Mouse (Mus musculus): Measurements from ENCODE around the gene Spon2. TPM values are rescaled to one million over a fixed set of nuclear protein-coding genes. Genes with fewer than 3 reads are reported as not detected.

Gene Spon2
- polyA plus RNA-seq, 1 experiment from 2014 or later: 31.0 TPM

DNA sequence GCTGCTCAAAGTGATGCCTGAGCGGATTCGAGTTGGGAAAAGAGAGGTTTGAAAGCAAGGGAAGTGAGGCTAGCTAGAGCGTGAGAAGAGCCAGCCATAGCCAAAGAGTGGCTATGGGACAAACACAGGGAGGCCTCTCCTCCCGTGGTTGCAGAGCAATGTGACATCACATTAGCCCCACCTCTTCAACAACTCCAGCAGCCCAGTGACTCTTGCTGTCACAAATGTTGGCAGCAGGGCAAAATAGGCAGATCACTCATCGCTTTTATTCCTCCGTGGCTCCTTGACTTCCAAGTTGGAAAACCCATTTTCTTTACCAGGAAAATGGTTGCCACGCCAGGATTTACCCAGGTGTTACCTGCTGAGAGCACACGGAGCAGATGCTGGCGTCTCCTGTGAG lies 11.1 kb downstream of the Spon2 start:
- 52% methylated on average over 9 of the region's 9 CpGs for WGBS (ENCODE audit: insufficient replicate concordance)
- H3K36me3 ChIP-seq (ENCODE audit: control insufficient read depth, insufficient read depth): no peaks in the 10 kb centered on the region
- no peak overlapping the region for H3K27ac ChIP-seq (ENCODE audit: low read length)
- peaks cover 8% of the 10 kb centered on the region for H3K4me1 ChIP-seq (ENCODE audit: control insufficient read depth, low read depth, low read length)
- no peak for ATAC-seq (ENCODE audit: low read depth)
- H3K9ac ChIP-seq (ENCODE audit: low read depth, low read length): no peak overlapping the region; the same call in 1 of the 2 replicates
- H3K4me3 ChIP-seq (ENCODE audit: low read depth, low read length): no peak overlapping the region
- H3K9me3 ChIP-seq (replicated peaks; ENCODE audit: control insufficient read depth, low read length): no peaks in the 10 kb centered on the region
- H3K4me2 ChIP-seq (ENCODE audit: low read depth, low read length): no peak overlapping the region
- no peaks in the 10 kb centered on the region for H3K27me3 ChIP-seq (ENCODE audit: control insufficient read depth, insufficient read depth, low read depth, low read length)

DNA sequence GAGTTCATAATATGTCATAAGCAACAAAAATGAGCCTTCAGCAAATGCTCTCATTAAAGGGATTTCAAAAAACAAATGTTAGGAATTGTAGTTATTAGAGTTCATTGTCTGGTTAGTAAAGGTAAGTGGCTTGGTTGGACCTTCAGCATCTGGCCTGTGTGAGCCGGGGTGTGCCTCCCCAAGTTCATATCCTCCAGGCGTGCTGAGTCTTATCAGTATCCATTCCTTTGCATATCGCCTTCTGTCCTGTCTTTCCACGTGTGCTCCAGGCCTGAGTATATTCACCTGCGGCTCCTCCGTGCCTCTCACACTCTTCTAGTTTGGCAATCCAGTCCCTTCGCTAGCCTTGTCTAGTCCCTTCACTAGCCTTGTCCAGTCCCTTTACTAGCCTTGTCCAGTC lies 11.9 kb downstream of the Spon2 start:
- no peaks in the 10 kb centered on the region for H3K27me3 ChIP-seq (ENCODE audit: control insufficient read depth, insufficient read depth, low read depth, low read length)
- no peak overlapping the region for H3K9ac ChIP-seq (ENCODE audit: low read depth, low read length)

GRCm38 (mm10) chr5:33204284-33204683 lies 14.0 kb downstream of the Spon2 start:
- Histone ChIP-seq H3K4me3 (ENCODE audit: low read depth, low read length) (no peak overlapping the region), H3K27ac (ENCODE audit: low read length) (no peak overlapping the region), H3K27me3 (ENCODE audit: control insufficient read depth, insufficient read depth, low read depth, low read length) (no peaks in the 10 kb centered on the region), H3K4me1 (ENCODE audit: control insufficient read depth, low read depth, low read length) (peaks cover 8% of the 10 kb centered on the region), H3K4me2 (ENCODE audit: low read depth, low read length) (peak overlapping the region; percentile 42; the same call in 1 of the 2 replicates), H3K9me3 (replicated peaks; ENCODE audit: control insufficient read depth, low read length) (no peaks in the 10 kb centered on the region), H3K36me3 (ENCODE audit: control insufficient read depth, insufficient read depth) (no peaks in the 10 kb centered on the region), H3K9ac (ENCODE audit: low read depth, low read length) (no peak overlapping the region)
- ATAC-seq (ENCODE audit: low read depth): no peak
- WGBS (ENCODE audit: insufficient replicate concordance): 59% methylated on average over 7 of the region's 7 CpGs

More for the DNA sequence above, 11.9 kb downstream of the Spon2 start:
- Histone ChIP-seq H3K4me3 (ENCODE audit: low read depth, low read length) (no peak overlapping the region), H3K27ac (ENCODE audit: low read length) (no peak overlapping the region), H3K4me1 (ENCODE audit: control insufficient read depth, low read depth, low read length) (peaks cover 8% of the 10 kb centered on the region), H3K4me2 (ENCODE audit: low read depth, low read length) (no peak overlapping the region), H3K9me3 (replicated peaks; ENCODE audit: control insufficient read depth, low read length) (no peaks in the 10 kb centered on the region), H3K36me3 (ENCODE audit: control insufficient read depth, insufficient read depth) (no peaks in the 10 kb centered on the region)
- WGBS (ENCODE audit: insufficient replicate concordance): 37% methylated on average over 7 of the region's 7 CpGs
- ATAC-seq (ENCODE audit: low read depth): no peak

DNA sequence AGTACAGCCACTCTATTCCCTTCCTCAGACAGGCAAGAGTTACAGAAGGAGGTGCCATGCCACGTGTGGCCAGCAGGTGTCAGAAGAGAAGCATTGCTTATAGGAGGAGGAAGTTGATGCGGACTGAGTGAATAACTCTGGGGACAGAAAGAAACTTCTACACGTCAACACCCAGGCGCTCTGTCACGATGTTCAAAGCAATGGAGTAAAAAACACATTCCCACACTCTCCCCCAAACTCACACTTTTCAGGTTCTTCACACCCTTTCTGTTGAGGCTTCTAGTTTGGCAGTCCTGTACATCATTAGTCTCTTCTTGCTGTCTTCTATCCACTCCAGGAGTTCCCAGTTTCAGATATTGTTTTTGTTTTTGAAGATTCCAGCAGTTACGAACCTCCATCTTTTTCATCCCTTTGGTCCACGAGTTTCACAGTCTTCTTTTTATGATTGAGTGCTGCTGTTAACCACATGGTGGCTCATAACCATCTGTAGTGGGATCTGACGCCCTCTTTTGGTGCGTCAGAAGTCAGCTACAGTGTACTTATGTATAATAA lies 14.5 kb downstream of the Spon2 start:
- H3K27ac ChIP-seq (ENCODE audit: low read length): no peak overlapping the region
- H3K27me3 ChIP-seq (ENCODE audit: control insufficient read depth, insufficient read depth, low read depth, low read length): no peaks in the 10 kb centered on the region
- ATAC-seq (ENCODE audit: low read depth): peak; percentile 58; the same call in 1 of the 2 replicates
- WGBS (ENCODE audit: insufficient replicate concordance): 9% methylated on average over 9 of the region's 9 CpGs
- peaks cover 8% of the 10 kb centered on the region for H3K4me1 ChIP-seq (ENCODE audit: control insufficient read depth, low read depth, low read length)
- no peaks in the 10 kb centered on the region for H3K9me3 ChIP-seq (replicated peaks; ENCODE audit: control insufficient read depth, low read length)
- H3K36me3 ChIP-seq (ENCODE audit: control insufficient read depth, insufficient read depth): no peaks in the 10 kb centered on the region
- peak overlapping the region; percentile 42 for H3K4me2 ChIP-seq (ENCODE audit: low read depth, low read length)
- H3K9ac ChIP-seq (ENCODE audit: low read depth, low read length): no peak overlapping the region
- H3K4me3 ChIP-seq (ENCODE audit: low read depth, low read length): no peak overlapping the region

DNA sequence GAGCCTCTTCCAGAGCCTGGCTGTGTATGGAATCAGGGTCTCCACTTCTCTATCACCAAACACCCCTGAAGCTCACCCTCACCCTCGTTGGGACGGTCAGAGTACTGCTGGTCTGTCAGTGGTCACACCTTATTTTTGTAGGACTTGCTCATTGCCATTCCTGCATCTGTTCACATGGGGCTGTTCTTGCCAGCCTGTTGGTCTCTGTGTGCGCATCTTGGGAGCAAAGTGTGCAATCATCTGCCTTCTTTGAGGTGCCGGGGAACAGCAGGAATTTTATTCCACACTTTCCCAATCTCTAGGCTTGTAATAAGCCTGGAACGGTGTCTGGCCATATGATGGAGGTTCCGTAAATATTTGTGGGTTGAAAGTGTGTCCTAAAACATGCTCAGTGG lies 15.1 kb downstream of the Spon2 start:
- H3K9ac ChIP-seq (ENCODE audit: low read depth, low read length): no peak overlapping the region
- no peaks in the 10 kb centered on the region for H3K36me3 ChIP-seq (ENCODE audit: control insufficient read depth, insufficient read depth)
- H3K4me1 ChIP-seq (ENCODE audit: control insufficient read depth, low read depth, low read length): peaks cover 8% of the 10 kb centered on the region
- H3K27me3 ChIP-seq (ENCODE audit: control insufficient read depth, insufficient read depth, low read depth, low read length): no peaks in the 10 kb centered on the region
- no peak overlapping the region for H3K4me2 ChIP-seq (ENCODE audit: low read depth, low read length)
- no peak overlapping the region for H3K4me3 ChIP-seq (ENCODE audit: low read depth, low read length)
- no peaks in the 10 kb centered on the region for H3K9me3 ChIP-seq (replicated peaks; ENCODE audit: control insufficient read depth, low read length)
- H3K27ac ChIP-seq (ENCODE audit: low read length): no peak overlapping the region
- WGBS (ENCODE audit: insufficient replicate concordance): 61% methylated on average over 6 of the region's 6 CpGs
- ATAC-seq (ENCODE audit: low read depth): no peak

GRCm38 (mm10) chr5:33202516-33203170 lies 15.6 kb downstream of the Spon2 start:
- no peak overlapping the region for H3K9ac ChIP-seq (ENCODE audit: low read depth, low read length)
- no peaks in the 10 kb centered on the region for H3K9me3 ChIP-seq (replicated peaks; ENCODE audit: control insufficient read depth, low read length)
- ATAC-seq (ENCODE audit: low read depth): 0 out of 2 replicates have a peak, but pooled peaks have one; percentile 19
- H3K4me1 ChIP-seq (ENCODE audit: control insufficient read depth, low read depth, low read length): peaks cover 8% of the 10 kb centered on the region
- H3K36me3 ChIP-seq (ENCODE audit: control insufficient read depth, insufficient read depth): no peaks in the 10 kb centered on the region
- no peak overlapping the region for H3K27ac ChIP-seq (ENCODE audit: low read length)
- no peak overlapping the region for H3K4me2 ChIP-seq (ENCODE audit: low read depth, low read length)
- WGBS (ENCODE audit: insufficient replicate concordance): 54% methylated on average over 13 of the region's 13 CpGs
- no peak overlapping the region for H3K4me3 ChIP-seq (ENCODE audit: low read depth, low read length)
- H3K27me3 ChIP-seq (ENCODE audit: control insufficient read depth, insufficient read depth, low read depth, low read length): no peaks in the 10 kb centered on the region

GRCm38 (mm10) chr5:33201697-33202096 lies 16.6 kb downstream of the Spon2 start:
- Histone ChIP-seq H3K27ac (ENCODE audit: low read length) (no peak overlapping the region), H3K4me1 (ENCODE audit: control insufficient read depth, low read depth, low read length) (peaks cover 4% of the 10 kb centered on the region), H3K4me3 (ENCODE audit: low read depth, low read length) (no peak overlapping the region), H3K9me3 (replicated peaks; ENCODE audit: control insufficient read depth, low read length) (no peaks in the 10 kb centered on the region), H3K4me2 (ENCODE audit: low read depth, low read length) (no peak overlapping the region), H3K9ac (ENCODE audit: low read depth, low read length) (no peak overlapping the region), H3K36me3 (ENCODE audit: control insufficient read depth, insufficient read depth) (no peaks in the 10 kb centered on the region), H3K27me3 (ENCODE audit: control insufficient read depth, insufficient read depth, low read depth, low read length) (no peaks in the 10 kb centered on the region)
- 54% methylated on average over 13 of the region's 13 CpGs for WGBS (ENCODE audit: insufficient replicate concordance)
- ATAC-seq (ENCODE audit: low read depth): no peak

- no peak overlapping the region for H3K4me3 ChIP-seq (ENCODE audit: low read depth, low read length)
- ATAC-seq (ENCODE audit: low read depth): no peak
- WGBS (ENCODE audit: insufficient replicate concordance): 42% methylated on average over 1 of the region's 1 CpGs
- H3K9me3 ChIP-seq (replicated peaks; ENCODE audit: control insufficient read depth, low read length): no peaks in the 10 kb centered on the region
- no peaks in the 10 kb centered on the region for H3K27me3 ChIP-seq (ENCODE audit: control insufficient read depth, insufficient read depth, low read depth, low read length)
- no peak overlapping the region for H3K9ac ChIP-seq (ENCODE audit: low read depth, low read length)
- H3K4me2 ChIP-seq (ENCODE audit: low read depth, low read length): no peak overlapping the region
- H3K27ac ChIP-seq (ENCODE audit: low read length): no peak overlapping the region
- no peaks in the 10 kb centered on the region; the same call in 1 of the 2 replicates for H3K4me1 ChIP-seq (ENCODE audit: control insufficient read depth, low read depth, low read length)
- no peaks in the 10 kb centered on the region for H3K36me3 ChIP-seq (ENCODE audit: control insufficient read depth, insufficient read depth)
Measured at GRCm38 (mm10) chr5:33200071-33200470, 18.2 kb downstream of the Spon2 start.

GRCm38 (mm10) chr5:33195246-33195852 lies 22.9 kb downstream of the Spon2 start:
- Histone ChIP-seq H3K4me2 (ENCODE audit: low read depth, low read length) (no peak overlapping the region), H3K4me3 (ENCODE audit: low read depth, low read length) (no peak overlapping the region), H3K4me1 (ENCODE audit: control insufficient read depth, low read depth, low read length) (no peaks in the 10 kb centered on the region; the same call in none of the 2 replicates), H3K27me3 (ENCODE audit: control insufficient read depth, insufficient read depth, low read depth, low read length) (no peaks in the 10 kb centered on the region), H3K36me3 (ENCODE audit: control insufficient read depth, insufficient read depth) (no peaks in the 10 kb centered on the region), H3K27ac (ENCODE audit: low read length) (no peak overlapping the region), H3K9me3 (replicated peaks; ENCODE audit: control insufficient read depth, low read length) (no peaks in the 10 kb centered on the region), H3K9ac (ENCODE audit: low read depth, low read length) (no peak overlapping the region)
- WGBS (ENCODE audit: insufficient replicate concordance): 68% methylated on average over 9 of the region's 9 CpGs
- no peak for ATAC-seq (ENCODE audit: low read depth)

Data from liver, embryonic 16.5 days (tissue).